Mouse (Mus musculus): ENCODE data around the gene Ebna1bp2. TPM values are rescaled to one million over a fixed set of nuclear protein-coding genes. Genes with fewer than 3 reads are reported as not detected.

Gene Ebna1bp2
- polyA plus RNA-seq, 1 experiment from 2014 or later, result 148 TPM

GRCm38 (mm10) chr4:118621781-118622180 is 1.2 kb downstream of the Ebna1bp2 start:
- WGBS, result 91% methylated on average over 9 of the region's 9 CpGs
- H3K27me3 ChIP-seq (ENCODE audit: insufficient read depth, poor library complexity, severe bottlenecking), result no peaks in the 10 kb centered on the region
- H3K4me3 ChIP-seq, result peak overlapping the region; percentile 89
- no peak overlapping the region for H3K27ac ChIP-seq
- peaks cover 12% of the 10 kb centered on the region for H3K4me1 ChIP-seq (replicated peaks)
- no peak for DNase-seq (ENCODE audit: low spot score)
- peaks cover 12% of the 10 kb centered on the region for H3K9me3 ChIP-seq
- peaks cover 42% of the 10 kb centered on the region for H3K36me3 ChIP-seq

- H3K36me3 ChIP-seq, result peaks cover 67% of the 10 kb centered on the region
- H3K9me3 ChIP-seq, result no peaks in the 10 kb centered on the region
- no peak for DNase-seq (ENCODE audit: low spot score)
- H3K27me3 ChIP-seq (ENCODE audit: insufficient read depth, poor library complexity, severe bottlenecking), result no peaks in the 10 kb centered on the region
- no peak overlapping the region for H3K4me3 ChIP-seq
- no peaks in the 10 kb centered on the region for H3K4me1 ChIP-seq (replicated peaks)
- 88% methylated on average over 5 of the region's 5 CpGs for WGBS
- no peak overlapping the region for H3K27ac ChIP-seq
Measured at GRCm38 (mm10) chr4:118630261-118630660, 9.7 kb downstream of the Ebna1bp2 start.

DNA sequence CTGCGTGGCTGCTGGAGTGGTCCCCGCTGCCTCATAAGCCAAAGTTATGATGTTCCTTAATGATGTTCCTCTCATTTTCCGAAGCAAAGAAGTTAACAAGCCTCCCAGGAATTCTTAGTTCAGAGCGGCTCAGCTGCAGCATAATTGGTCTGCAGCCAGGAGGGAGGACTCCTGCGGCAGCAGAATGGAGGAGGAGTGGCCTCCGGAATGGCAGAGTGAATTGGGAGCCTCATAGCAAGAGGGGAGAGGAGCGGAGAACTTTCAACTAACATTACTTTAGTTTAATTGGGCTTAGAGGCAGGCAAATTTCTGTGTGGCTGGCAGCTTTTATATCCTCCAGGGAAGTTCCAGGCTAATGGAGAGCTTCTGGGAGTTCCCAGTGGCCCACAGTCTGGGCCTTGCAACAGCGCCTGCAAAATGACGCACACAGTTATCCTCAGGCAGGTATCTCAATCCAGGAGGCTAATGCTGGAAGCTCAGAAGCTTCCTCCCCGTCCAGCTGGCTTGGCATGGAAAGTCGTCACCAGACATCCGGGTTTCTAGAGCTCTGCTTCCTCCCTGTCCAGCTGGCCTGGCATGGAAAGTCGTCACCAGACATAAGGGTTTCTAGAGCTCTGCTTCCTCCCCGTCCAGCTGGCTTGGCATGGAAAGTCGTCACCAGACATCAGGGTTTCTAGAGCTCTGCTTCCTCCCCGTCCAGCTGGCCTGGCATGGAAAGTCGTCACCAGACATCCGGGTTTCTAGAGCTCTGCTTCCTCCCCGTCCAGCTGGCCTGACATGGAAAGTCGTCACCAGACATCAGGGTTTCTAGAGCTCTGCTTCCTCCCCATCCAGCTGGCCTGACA is 22.0 kb downstream of the Ebna1bp2 start:
- 58% methylated on average over 20 of the region's 20 CpGs for WGBS
- Histone ChIP-seq H3K4me3 (no peak overlapping the region), H3K27ac (no peak overlapping the region), H3K36me3 (no peaks in the 10 kb centered on the region), H3K27me3 (ENCODE audit: insufficient read depth, poor library complexity, severe bottlenecking) (no peaks in the 10 kb centered on the region), H3K4me1 (replicated peaks) (no peaks in the 10 kb centered on the region), H3K9me3 (no peaks in the 10 kb centered on the region)
- DNase-seq (ENCODE audit: low spot score), result no peak

DNA sequence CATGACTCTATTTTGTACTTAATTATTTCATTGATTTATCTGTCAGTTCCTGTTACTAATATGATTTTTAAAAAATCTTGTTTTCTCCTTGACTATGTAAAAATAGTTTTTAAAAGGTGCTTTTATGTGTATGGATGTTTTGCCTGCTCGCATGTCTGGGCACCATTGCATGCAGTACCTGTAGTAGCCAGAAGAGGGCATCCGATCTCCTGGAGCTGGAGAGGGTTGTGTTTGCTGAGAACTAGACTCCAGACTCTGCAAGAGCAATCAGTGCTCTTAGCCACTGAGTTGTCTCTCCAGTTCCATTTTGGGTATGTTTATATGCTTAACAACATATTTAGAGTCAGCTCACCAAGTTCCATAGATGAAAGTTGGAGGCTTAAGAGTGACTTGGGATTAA is 24.6 kb downstream of the Ebna1bp2 start:
- peak; percentile 76 for DNase-seq (ENCODE audit: low spot score)
- Histone ChIP-seq H3K27ac (no peak overlapping the region), H3K27me3 (ENCODE audit: insufficient read depth, poor library complexity, severe bottlenecking) (no peaks in the 10 kb centered on the region), H3K4me1 (replicated peaks) (no peaks in the 10 kb centered on the region), H3K9me3 (no peaks in the 10 kb centered on the region), H3K36me3 (no peaks in the 10 kb centered on the region), H3K4me3 (no peak overlapping the region)
- 13% methylated on average over 2 of the region's 2 CpGs for WGBS

DNA sequence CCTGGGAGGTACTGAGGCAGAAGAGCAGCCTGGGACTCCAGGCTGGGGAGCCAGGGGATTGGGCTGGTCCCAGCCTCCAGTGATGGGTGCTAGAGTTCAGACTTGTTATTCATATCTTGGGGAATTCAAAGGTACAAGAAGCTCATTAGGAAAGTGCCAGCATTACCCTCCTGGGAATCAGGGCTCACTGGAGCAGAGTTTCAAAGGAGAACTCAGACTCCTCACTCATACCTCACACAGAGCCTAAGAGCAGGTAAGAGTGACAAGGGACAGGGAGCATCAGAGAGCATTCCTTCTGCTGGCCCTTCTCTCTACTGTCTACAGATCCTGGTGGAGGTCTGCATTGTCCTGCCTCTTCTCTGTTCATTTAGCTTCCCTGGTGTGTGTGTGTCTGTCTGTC is 38.1 kb downstream of the Ebna1bp2 start, which contains the start of gene Olfr62:
Gene Olfr62 (plus strand): TSS at position 301 of the 400 bp plus-strand sequence.
- no peak for DNase-seq (ENCODE audit: low spot score)
- Histone ChIP-seq H3K4me1 (replicated peaks) (no peaks in the 10 kb centered on the region), H3K4me3 (no peak within 1 kb of the TSS), H3K27ac (no peak within 1 kb of the TSS), H3K9me3 (no peaks in the 10 kb centered on the region), H3K27me3 (ENCODE audit: insufficient read depth, poor library complexity, severe bottlenecking) (no peaks in the 10 kb centered on the region), H3K36me3 (no peaks in the 10 kb centered on the region)

Other genes starting within 250 kb of the Ebna1bp2 start
- gene Szt2, start 211.5 kb upstream of the Ebna1bp2 start, polyA plus RNA-seq (2016; fragmentation: Nextera tagmentation; extraction: Ambion mirVana), result 7.0 and 11.7 TPM in 2 replicates
- gene Med8, start 211.5 kb upstream of the Ebna1bp2 start, polyA plus RNA-seq (2016; fragmentation: Nextera tagmentation; extraction: Ambion mirVana), result 163 and 170 TPM in 2 replicates
- 49.0 and 51.8 TPM in 2 replicates for gene Elovl1, start 192.7 kb upstream of the Ebna1bp2 start, polyA plus RNA-seq (2016; fragmentation: Nextera tagmentation; extraction: Ambion mirVana)
- 330 and 370 TPM in 2 replicates for gene Cdc20, start 183.4 kb upstream of the Ebna1bp2 start, polyA plus RNA-seq (2016; fragmentation: Nextera tagmentation; extraction: Ambion mirVana)
- gene Mpl, start 163.3 kb upstream of the Ebna1bp2 start, polyA plus RNA-seq (2016; fragmentation: Nextera tagmentation; extraction: Ambion mirVana), result 1.2 and 1.3 TPM in 2 replicates
- 16.0 and 19.5 TPM in 2 replicates for gene Tie1, start 130.7 kb upstream of the Ebna1bp2 start, polyA plus RNA-seq (2016; fragmentation: Nextera tagmentation; extraction: Ambion mirVana)
- 1.1 and 2.8 TPM in 2 replicates for gene 2610528J11Rik, start 93.8 kb upstream of the Ebna1bp2 start, polyA plus RNA-seq (2016; fragmentation: Nextera tagmentation; extraction: Ambion mirVana)
- 0.71 and 1.1 TPM in 2 replicates for gene Tmem125, start 76.8 kb upstream of the Ebna1bp2 start, polyA plus RNA-seq (2016; fragmentation: Nextera tagmentation; extraction: Ambion mirVana)
- 0.71 and 1.3 TPM in 2 replicates for gene Cfap57, start within 50 bp of the Ebna1bp2 start, polyA plus RNA-seq (2016; fragmentation: Nextera tagmentation; extraction: Ambion mirVana)
- not detected in 2 replicates for gene Olfr62, start 38.2 kb downstream of the Ebna1bp2 start, polyA plus RNA-seq (2016; fragmentation: Nextera tagmentation; extraction: Ambion mirVana)
- not detected in 2 replicates for gene Olfr1342, start 72.0 kb downstream of the Ebna1bp2 start, polyA plus RNA-seq (2016; fragmentation: Nextera tagmentation; extraction: Ambion mirVana)
- gene Olfr1341, start 82.7 kb downstream of the Ebna1bp2 start, polyA plus RNA-seq (2016; fragmentation: Nextera tagmentation; extraction: Ambion mirVana), result not detected in 2 replicates
- not detected in 2 replicates for gene Olfr1340, start 99.3 kb downstream of the Ebna1bp2 start, polyA plus RNA-seq (2016; fragmentation: Nextera tagmentation; extraction: Ambion mirVana)
- gene Olfr1339, start 111.4 kb downstream of the Ebna1bp2 start, polyA plus RNA-seq (2016; fragmentation: Nextera tagmentation; extraction: Ambion mirVana), result not detected in 2 replicates
- gene Olfr1338, start 137.9 kb downstream of the Ebna1bp2 start, polyA plus RNA-seq (2016; fragmentation: Nextera tagmentation; extraction: Ambion mirVana), result not detected in 2 replicates
- gene Olfr1337, start 161.8 kb downstream of the Ebna1bp2 start, polyA plus RNA-seq (2016; fragmentation: Nextera tagmentation; extraction: Ambion mirVana), result not detected in 2 replicates
- gene Olfr1335, start 189.1 kb downstream of the Ebna1bp2 start, polyA plus RNA-seq (2016; fragmentation: Nextera tagmentation; extraction: Ambion mirVana), result not detected in 2 replicates
- not detected in 2 replicates for gene Olfr1333, start 215.5 kb downstream of the Ebna1bp2 start, polyA plus RNA-seq (2016; fragmentation: Nextera tagmentation; extraction: Ambion mirVana)
- gene Olfr1331, start 243.8 kb downstream of the Ebna1bp2 start, polyA plus RNA-seq (2016; fragmentation: Nextera tagmentation; extraction: Ambion mirVana), result not detected in 2 replicates